In the genomic region with DNA sequence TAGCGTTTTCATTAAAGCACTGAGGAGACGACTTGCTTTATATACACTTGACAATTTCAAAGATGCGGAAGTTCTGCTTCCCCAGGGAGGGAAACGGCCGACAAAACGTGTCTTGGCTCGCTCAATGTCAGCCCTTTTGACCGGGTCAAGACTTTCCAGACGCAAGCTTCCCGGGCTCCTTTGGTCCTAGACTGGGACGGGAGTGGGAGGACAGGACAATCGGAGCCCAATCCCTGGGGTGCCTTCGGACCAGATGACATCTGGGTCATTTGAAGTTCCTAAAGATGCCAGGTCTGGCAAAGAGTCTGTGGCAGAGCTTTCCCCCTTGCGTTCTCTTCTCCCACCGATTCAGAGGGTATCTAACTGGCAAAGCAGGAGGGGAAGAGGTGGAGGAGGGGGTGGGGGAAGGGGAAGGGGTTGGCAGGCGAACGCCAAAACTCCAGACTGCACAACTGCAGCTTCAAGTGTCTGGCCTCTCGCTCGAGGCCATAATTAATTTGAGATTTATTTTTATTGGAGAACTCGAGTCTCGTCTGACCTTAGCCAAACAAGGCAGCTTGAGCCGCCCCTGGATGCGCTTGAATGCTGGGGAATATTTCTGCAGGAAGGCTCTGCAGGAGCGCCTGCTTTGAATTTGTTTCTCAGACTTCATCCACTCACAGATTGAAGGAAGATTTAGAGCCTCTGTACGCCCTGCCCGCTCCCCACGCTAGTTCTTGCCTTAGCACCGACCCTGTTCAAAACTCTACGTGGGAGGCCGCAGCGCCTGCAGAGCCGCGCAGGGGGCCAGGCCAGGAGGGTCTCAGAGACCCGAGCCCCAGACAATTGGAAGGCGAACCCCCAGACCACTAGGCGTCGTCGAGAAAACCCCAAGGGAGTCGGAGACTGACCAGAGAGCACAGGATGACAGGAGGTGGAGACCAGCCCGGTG, we compare ENCODE assay signal across 9 mouse cellular contexts. TPM values are rescaled to one million over a fixed set of nuclear protein-coding genes. Genes with fewer than 3 reads are reported as not detected.
DNase-seq lines count a peak whose midpoint lies in the region; ATAC-seq and TF ChIP-seq lines count a peak whose summit lies in the region.
"Had no signal": no experiment of that assay in that cellular context is flagged by ENCODE, and none has a peak within 500 bp of the region (broad histone marks: within the 10 kb centered on the region; RNA-seq: fewer than 3 reads in every experiment).

No protein-coding gene starts in this region.

- no peak for TF ChIP-seq EP300 in liver, postnatal 0 days (IDR thresholded peaks at IDR 0.05; ENCODE audit: low read depth)

- no peak for TF ChIP-seq CTCF in forebrain, postnatal 0 days (IDR thresholded peaks at IDR 0.05; ENCODE audit: low read depth)
- no peak for TF ChIP-seq CTCF in liver, postnatal 0 days (IDR thresholded peaks at IDR 0.05; ENCODE audit: low read depth)

- peak overlapping the region; percentile 97 for H3K27ac ChIP-seq in embryonic facial prominence, embryonic 10.5 days (replicated peaks)
- H3K27ac ChIP-seq in forebrain, postnatal 0 days (ENCODE audit: low read depth, low read length), result no peak overlapping the region
- no peak overlapping the region for H3K27ac ChIP-seq in intestine, embryonic 14.5 days (ENCODE audit: low read depth)
- no peak overlapping the region for H3K27ac ChIP-seq in liver, postnatal 0 days (ENCODE audit: low read depth)
- no peak overlapping the region for H3K27ac ChIP-seq in stomach, embryonic 14.5 days (ENCODE audit: low read length)
- H3K27ac ChIP-seq: liver, embryonic 14.5 days had no signal

- H3K36me3 ChIP-seq in embryonic facial prominence, embryonic 10.5 days (replicated peaks), result no peaks in the 10 kb centered on the region
- H3K36me3 ChIP-seq in forebrain, postnatal 0 days (ENCODE audit: insufficient read depth), result no peaks in the 10 kb centered on the region
- no peaks in the 10 kb centered on the region for H3K36me3 ChIP-seq in intestine, embryonic 14.5 days (ENCODE audit: control insufficient read depth, insufficient read depth, low read length)
- no peaks in the 10 kb centered on the region for H3K36me3 ChIP-seq in liver, postnatal 0 days (replicated peaks; ENCODE audit: insufficient read depth, low read length)
- no peaks in the 10 kb centered on the region for H3K36me3 ChIP-seq in stomach, embryonic 14.5 days (ENCODE audit: control insufficient read depth, insufficient read depth, low read length)

- H3K9me3 ChIP-seq in embryonic facial prominence, embryonic 10.5 days, result no peaks in the 10 kb centered on the region
- no peaks in the 10 kb centered on the region for H3K9me3 ChIP-seq in forebrain, postnatal 0 days (ENCODE audit: low read length)
- H3K9me3 ChIP-seq in intestine, embryonic 14.5 days (ENCODE audit: control insufficient read depth, low read length), result no peaks in the 10 kb centered on the region
- no peaks in the 10 kb centered on the region for H3K9me3 ChIP-seq in liver, postnatal 0 days (ENCODE audit: low read length)
- H3K9me3 ChIP-seq in stomach, embryonic 14.5 days (ENCODE audit: control insufficient read depth, low read depth, low read length), result no peaks in the 10 kb centered on the region

- peaks cover 95% of the 10 kb centered on the region for H3K27me3 ChIP-seq in embryonic facial prominence, embryonic 10.5 days (replicated peaks; ENCODE audit: low read depth, poor library complexity, severe bottlenecking)
- peaks cover 92% of the 10 kb centered on the region for H3K27me3 ChIP-seq in forebrain, postnatal 0 days (ENCODE audit: insufficient read depth, low read length)
- H3K27me3 ChIP-seq in intestine, embryonic 14.5 days (replicated peaks; ENCODE audit: control insufficient read depth, insufficient read depth, low read length), result peaks cover 53% of the 10 kb centered on the region
- peaks cover 63% of the 10 kb centered on the region for H3K27me3 ChIP-seq in liver, postnatal 0 days (ENCODE audit: insufficient read depth, low read length)
- H3K27me3 ChIP-seq in stomach, embryonic 14.5 days (ENCODE audit: control insufficient read depth, insufficient read depth, low read length), result 0 out of 2 replicates have a peak, but pooled peaks cover 5% of the 10 kb centered on the region

- DNase-seq in embryonic facial prominence, embryonic 10.5 days (ENCODE audit: low spot score), result peak; percentile 72
- DNase-seq in forebrain, postnatal 0 days, result no peak
- DNase-seq in intestine, embryonic 14.5 days (ENCODE audit: low spot score), result peak; percentile 63
- no peak for DNase-seq in liver, postnatal 0 days
- no peak for DNase-seq in layer of hippocampus, adult 9-10 months (ENCODE audit: low spot score)
- no peak for DNase-seq in natural killer cell, adult 2 months (ENCODE audit: low spot score in 2 of 2)

- H3K4me1 ChIP-seq in embryonic facial prominence, embryonic 10.5 days, result peaks cover 87% of the 10 kb centered on the region
- H3K4me1 ChIP-seq in forebrain, postnatal 0 days (ENCODE audit: insufficient read depth), result peaks cover 11% of the 10 kb centered on the region; the same call in 1 of the 2 replicates
- peaks cover 36% of the 10 kb centered on the region for H3K4me1 ChIP-seq in intestine, embryonic 14.5 days (replicated peaks; ENCODE audit: control insufficient read depth, insufficient read depth, low read length)
- peaks cover 14% of the 10 kb centered on the region for H3K4me1 ChIP-seq in liver, postnatal 0 days (ENCODE audit: insufficient read depth)
- peaks cover 35% of the 10 kb centered on the region for H3K4me1 ChIP-seq in stomach, embryonic 14.5 days (ENCODE audit: control insufficient read depth, insufficient read depth, low read length)

- H3K4me3 ChIP-seq in embryonic facial prominence, embryonic 10.5 days, result peak overlapping the region; percentile 92
- no peak overlapping the region for H3K4me3 ChIP-seq in forebrain, postnatal 0 days (ENCODE audit: low read depth, low read length)
- H3K4me3 ChIP-seq in intestine, embryonic 14.5 days (ENCODE audit: low read depth, low read length), result no peak overlapping the region
- no peak overlapping the region for H3K4me3 ChIP-seq in liver, postnatal 0 days (ENCODE audit: low read depth, low read length)
- H3K4me3 ChIP-seq in stomach, embryonic 14.5 days (ENCODE audit: low read depth, low read length), result peak overlapping the region; percentile 12; the same call in 1 of the 2 replicates

- no peak overlapping the region for H3K9ac ChIP-seq in forebrain, postnatal 0 days
- no peak overlapping the region for H3K9ac ChIP-seq in intestine, embryonic 14.5 days (ENCODE audit: low read length)
- no peak overlapping the region for H3K9ac ChIP-seq in liver, postnatal 0 days (replicated peaks)
- H3K9ac ChIP-seq in stomach, embryonic 14.5 days (replicated peaks; ENCODE audit: low read depth, low read length), result no peak overlapping the region
- H3K9ac ChIP-seq: liver, embryonic 14.5 days had no signal

- H3K4me2 ChIP-seq in forebrain, postnatal 0 days (ENCODE audit: low read depth), result peak overlapping the region; percentile 5; the same call in 1 of the 2 replicates
- H3K4me2 ChIP-seq in intestine, embryonic 14.5 days (ENCODE audit: low read length), result peak overlapping the region; percentile 24
- H3K4me2 ChIP-seq in liver, postnatal 0 days (ENCODE audit: low read depth, low read length), result peak overlapping the region; percentile 40
- H3K4me2 ChIP-seq in stomach, embryonic 14.5 days (replicated peaks; ENCODE audit: low read depth, low read length), result 0 out of 2 replicates have a peak overlapping the region, but pooled peaks have one; percentile 12

- no peak for ATAC-seq in forebrain, postnatal 0 days
- no peak for ATAC-seq in intestine, embryonic 14.5 days (replicated peaks; ENCODE audit: low FRiP score, low TSS enrichment, low read depth)
- ATAC-seq in liver, postnatal 0 days, result no peak
- no peak for ATAC-seq in stomach, embryonic 14.5 days (ENCODE audit: insufficient number of reproducible peaks, insufficient read depth, low FRiP score, low read depth)
- ATAC-seq in CD4-positive, CD25-positive, alpha-beta regulatory T cell, adult 4 months, result no peak

- under 1% methylated on average over 40 of the region's 40 CpGs for WGBS in embryonic facial prominence, embryonic 10.5 days
- 3% methylated on average over 40 of the region's 40 CpGs for WGBS in forebrain, postnatal 0 days
- 5% methylated on average over 40 of the region's 40 CpGs for WGBS in intestine, embryonic 14.5 days
- WGBS in liver, postnatal 0 days (ENCODE audit: insufficient replicate concordance), result 20% methylated on average over 40 of the region's 40 CpGs
- 8% methylated on average over 40 of the region's 40 CpGs for WGBS in stomach, embryonic 14.5 days

RNA-seq across cellular contexts. Expression of a gene that starts 2.3 kb away (rescaled TPM):
- polyA plus RNA-seq in embryonic facial prominence, embryonic 10.5 days (2016; fragmentation: Nextera tagmentation; extraction: Ambion mirVana), result 54.8 and 56.7 TPM in 2 replicates
- total RNA-seq in forebrain, postnatal 0 days (2014; rRNA removed), result 6.2 and 7.0 TPM in 2 replicates
- 5.7 and 6.8 TPM in 2 replicates for polyA plus RNA-seq in forebrain, postnatal 0 days (2015; fragmentation: Nextera tagmentation; extraction: Ambion mirVana)
- 14.8 and 15.0 TPM in 2 replicates for polyA plus RNA-seq in intestine, embryonic 14.5 days (2014; fragmentation: Nextera tagmentation; extraction: Ambion mirVana)
- polyA plus RNA-seq in liver, postnatal 0 days (2015; fragmentation: Nextera tagmentation; extraction: Ambion mirVana), result 9.4 and 11.5 TPM in 2 replicates
- 11.4 and 11.6 TPM in 2 replicates for polyA plus RNA-seq in stomach, embryonic 14.5 days (2014; fragmentation: Nextera tagmentation; extraction: Ambion mirVana)
- polyA plus RNA-seq in CD4-positive, CD25-positive, alpha-beta regulatory T cell, adult 4 months (2017; shearing (Covaris generic)), result 100 to 1,000 TPM; 105 to 118 TPM

Comparison
In these comparisons a context has a peak if more than half of its experiments do, and no peak if none do; other contexts are left out.
1. DNase-seq: peak in embryonic facial prominence, embryonic 10.5 days (single experiment) and intestine, embryonic 14.5 days (single experiment); none in forebrain, postnatal 0 days (single experiment), liver, postnatal 0 days (single experiment), layer of hippocampus, adult 9-10 months (single experiment) and natural killer cell, adult 2 months (0 of 2).
2. H3K4me3 ChIP-seq: peak in embryonic facial prominence, embryonic 10.5 days (single experiment) and stomach, embryonic 14.5 days (single experiment); none in forebrain, postnatal 0 days (single experiment), intestine, embryonic 14.5 days (single experiment) and liver, postnatal 0 days (single experiment).
3. Peak in every context shown above with its lines, with median percentiles within 50 percentile points of each other: H3K4me2 ChIP-seq.